Mouse (Mus musculus) myocyte (in vitro differentiated cells): ENCODE measurements at regions not wholly inside any gene's neighbourhood (a gene's known extent, or its start where the extent isn't known, plus 50 kb on each side); places are given as distances from the start of the nearest gene placed in this dataset.

Source experiments
- H3K27me3 ChIP-seq: one replicate; pipeline ENCODE4 v1.6.1; 2011; ENCODE audit not compliant: control insufficient read depth, insufficient read depth, insufficient read length
- H3K36me3 ChIP-seq: one replicate; pipeline ENCODE4 v1.6.1; 2011; ENCODE audit not compliant: control insufficient read depth, insufficient read depth
- H3K4me2 ChIP-seq: one replicate; pipeline ENCODE4 v1.6.1; 2011; ENCODE audit warnings: low read depth, control low read depth
- H3K4me3 ChIP-seq: one replicate; pipeline ENCODE4 v1.5.1; 2011; ENCODE audit warnings: mild to moderate bottlenecking, control low read depth, moderate library complexity
- H3K79me2 ChIP-seq: one replicate; pipeline ENCODE4 v1.6.1; 2011; ENCODE audit not compliant: control insufficient read depth, insufficient read depth
- H3ac ChIP-seq: one replicate; pipeline ENCODE4 v1.6.1; 2011; ENCODE audit not compliant: control insufficient read depth, insufficient read length
- CEBPB ChIP-seq: IDR thresholded peaks from 2 replicates; pipeline ENCODE4 v1.6.1; 2011; ENCODE audit warnings: mild to moderate bottlenecking, moderate library complexity; ENCODE audit not compliant: poor library complexity, insufficient read depth, severe bottlenecking
- E2F4 ChIP-seq: IDR thresholded peaks from one replicate; pipeline ENCODE4 v1.6.1; 2011; ENCODE audit warnings: mild to moderate bottlenecking, control low read depth, moderate library complexity; ENCODE audit not compliant: insufficient read depth
- MAX ChIP-seq: IDR thresholded peaks from one replicate; pipeline ENCODE4 v1.6.1; 2011; ENCODE audit warnings: low read depth, mild to moderate bottlenecking, control low read depth
- MYOD1 ChIP-seq, 3 experiments: IDR thresholded peaks; one replicate each; pipeline ENCODE4 v1.6.1; 2011; ENCODE audit warnings: control low read depth in 2 of 3, low read depth in 2 of 3, mild to moderate bottlenecking in 2 of 3, moderate library complexity in 1 of 3; ENCODE audit not compliant: insufficient read length in 2 of 3, control insufficient read depth in 1 of 3
- MYOG ChIP-seq, 3 experiments: IDR thresholded peaks; one replicate each; pipeline ENCODE4 v1.6.1; 2011; ENCODE audit warnings: control low read depth in 2 of 3, low read depth in 2 of 3, mild to moderate bottlenecking in 2 of 3; ENCODE audit not compliant: insufficient read length in 2 of 3, control insufficient read depth in 1 of 3, insufficient read depth in 1 of 3
- POLR2A ChIP-seq: IDR thresholded peaks from one replicate; pipeline ENCODE4 v1.6.1; 2011; ENCODE audit warnings: low read depth, mild to moderate bottlenecking, control low read depth, moderate library complexity; ENCODE audit not compliant: insufficient read length
- POLR2AphosphoS2 ChIP-seq: IDR thresholded peaks from one replicate; pipeline ENCODE4 v1.6.1; 2011; ENCODE audit warnings: low read depth, control low read depth; ENCODE audit not compliant: insufficient read length
- REST ChIP-seq: IDR thresholded peaks from one replicate; pipeline ENCODE4 v1.6.1; 2011; ENCODE audit warnings: mild to moderate bottlenecking, control low read depth, moderate library complexity; ENCODE audit not compliant: insufficient read depth, insufficient read length
- SRF ChIP-seq: IDR thresholded peaks from one replicate; pipeline ENCODE4 v1.6.1; 2011; ENCODE audit warnings: low read depth; ENCODE audit not compliant: control insufficient read depth, insufficient read length
- TCF12 ChIP-seq: IDR thresholded peaks from one replicate; pipeline ENCODE4 v1.6.1; 2011; ENCODE audit warnings: mild to moderate bottlenecking, control low read depth; ENCODE audit not compliant: poor library complexity, insufficient read depth, severe bottlenecking
- TCF3 ChIP-seq: IDR thresholded peaks from one replicate; pipeline ENCODE4 v1.6.1; 2011; ENCODE audit warnings: low read depth, control low read depth; ENCODE audit not compliant: insufficient read length
- USF1 ChIP-seq: IDR thresholded peaks from one replicate; pipeline ENCODE4 v1.6.1; 2011; ENCODE audit warnings: low read depth, mild to moderate bottlenecking, control low read depth, moderate library complexity

DNA sequence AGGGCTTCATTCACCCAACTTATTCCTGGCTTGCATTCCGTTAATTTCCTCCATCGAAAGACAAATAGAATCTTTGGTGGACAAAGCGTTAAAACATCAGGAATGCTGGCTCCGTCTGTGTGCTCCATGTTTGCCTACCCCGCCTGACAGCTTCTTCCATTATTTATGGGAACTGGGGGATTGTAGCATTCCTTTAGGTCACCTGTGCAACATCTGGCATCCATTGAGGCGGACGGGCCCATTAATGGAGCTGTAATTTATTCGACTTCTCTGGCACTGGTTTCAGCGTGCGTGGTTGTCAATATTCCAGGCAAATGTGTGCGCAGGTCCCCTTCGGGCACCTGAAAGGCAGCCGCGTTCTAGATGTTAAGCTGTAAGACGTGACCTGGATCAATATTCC, 196.9 kb downstream of the Thbs2 start:
- H3K4me3 ChIP-seq: no peak overlapping the region
- H3K36me3 ChIP-seq: no peaks in the 10 kb centered on the region
- no peak overlapping the region for H3K4me2 ChIP-seq
- TF ChIP-seq REST (no peak), SRF (no peak), MAX (no peak), POLR2AphosphoS2 (no peak), MYOD1 (IDR thresholded peaks at IDR 0.05; ENCODE audit: control insufficient read depth in 1 of 3, insufficient read length in 2 of 3, low read depth in 2 of 3) (no peak), TCF12 (no peak), CEBPB (no peak), E2F4 (no peak)
- peaks cover 32% of the 10 kb centered on the region for H3K27me3 ChIP-seq
- H3ac ChIP-seq: no peak overlapping the region
- H3K79me2 ChIP-seq: no peaks in the 10 kb centered on the region

- Histone ChIP-seq H3K27me3 (peaks cover 32% of the 10 kb centered on the region), H3K4me3 (no peak overlapping the region), H3K79me2 (no peaks in the 10 kb centered on the region), H3K36me3 (no peaks in the 10 kb centered on the region), H3K4me2 (no peak overlapping the region), H3ac (no peak overlapping the region)
- no peak for TF ChIP-seq TCF12
- TF ChIP-seq CEBPB: no peak
- no peak for TF ChIP-seq REST
- TF ChIP-seq POLR2A: no peak
- no peak for TF ChIP-seq USF1
Observed at GRCm38 (mm10) chr17:14493751-14494320, 200.2 kb downstream of the Thbs2 start.

DNA sequence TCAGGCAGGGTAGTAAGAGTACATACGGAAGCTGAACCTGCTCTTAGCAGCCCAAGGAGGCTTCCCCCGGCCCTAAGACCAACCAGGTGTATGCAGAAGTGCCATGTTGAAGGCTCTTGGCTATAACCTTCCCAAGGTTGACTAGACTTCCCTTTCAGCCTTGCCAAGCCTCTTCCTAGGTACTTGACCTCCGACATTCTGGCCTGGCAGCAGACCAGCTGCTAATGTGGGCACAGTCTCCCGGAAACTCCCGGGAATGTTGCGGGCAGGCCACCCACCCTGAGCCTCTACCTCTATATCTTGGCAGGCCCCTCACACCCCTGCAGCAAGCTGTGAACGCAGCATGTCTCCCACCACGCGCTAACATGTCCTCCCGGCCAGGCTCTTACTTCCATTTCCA, 201.1 kb downstream of the Thbs2 start:
- H3K79me2 ChIP-seq: no peaks in the 10 kb centered on the region
- H3K27me3 ChIP-seq: peaks cover 32% of the 10 kb centered on the region
- no peak overlapping the region for H3K4me3 ChIP-seq
- no peak overlapping the region for H3ac ChIP-seq
- TF ChIP-seq POLR2AphosphoS2 (no peak), USF1 (no peak), MYOG (IDR thresholded peaks at IDR 0.05; ENCODE audit: control insufficient read depth in 1 of 3, insufficient read depth in 1 of 3, insufficient read length in 2 of 3, low read depth in 2 of 3) (no peak), CEBPB (no peak), TCF12 (no peak), MAX (no peak), POLR2A (no peak)
- H3K36me3 ChIP-seq: no peaks in the 10 kb centered on the region
- H3K4me2 ChIP-seq: no peak overlapping the region

DNA sequence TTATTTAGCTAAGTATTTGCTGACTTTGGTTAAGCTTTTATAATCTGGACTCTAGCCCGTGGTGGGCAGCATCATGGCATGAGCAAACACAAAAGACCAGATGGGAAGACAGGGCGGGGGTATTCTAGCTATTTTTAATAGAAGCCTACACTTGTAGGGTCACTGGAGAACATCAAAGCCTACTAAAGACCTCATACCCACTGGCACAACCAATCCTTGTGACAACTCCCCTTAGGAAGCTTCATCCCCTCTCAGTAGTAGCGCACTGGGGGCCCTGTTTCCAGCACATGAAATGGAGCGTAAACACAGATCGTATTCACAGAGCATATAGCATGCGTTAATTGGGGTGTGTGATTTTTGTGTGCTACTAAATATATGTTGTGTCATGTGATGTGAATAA, 202.4 kb downstream of the Smoc2 start:
- Histone ChIP-seq H3K79me2 (no peaks in the 10 kb centered on the region), H3K4me2 (no peak overlapping the region), H3ac (no peak overlapping the region), H3K36me3 (no peaks in the 10 kb centered on the region), H3K4me3 (no peak overlapping the region), H3K27me3 (no peaks in the 10 kb centered on the region)
- TF ChIP-seq E2F4: no peak

DNA sequence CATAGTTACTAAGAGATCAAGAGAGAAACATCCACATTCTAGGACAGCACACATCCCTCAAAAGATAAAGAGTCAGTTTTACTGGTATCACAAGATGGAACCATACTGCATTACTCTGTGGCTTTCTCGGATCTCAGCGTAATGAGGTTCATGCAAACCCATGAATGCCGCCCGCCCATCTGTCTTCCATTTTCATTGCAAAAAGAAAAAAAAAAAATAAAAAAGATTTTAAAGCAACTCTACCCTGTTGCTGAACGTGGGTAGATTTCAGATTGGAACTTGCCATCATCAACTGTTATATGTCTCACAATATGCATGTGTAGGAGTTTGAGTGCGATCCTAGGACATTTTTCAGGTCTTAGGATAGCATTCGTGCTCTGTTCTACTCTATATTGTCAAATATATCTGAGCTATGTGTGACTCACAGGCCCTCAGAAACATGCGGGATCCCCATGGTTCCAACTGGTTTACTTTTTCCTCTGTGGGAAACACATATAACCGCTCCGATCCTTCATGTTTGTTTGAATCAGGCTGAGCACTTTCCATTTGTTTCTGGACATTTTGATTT, 199.7 kb downstream of the Smoc2 start:
- Histone ChIP-seq H3K4me2 (no peak overlapping the region), H3K36me3 (no peaks in the 10 kb centered on the region), H3K4me3 (no peak overlapping the region), H3ac (no peak overlapping the region), H3K79me2 (no peaks in the 10 kb centered on the region), H3K27me3 (no peaks in the 10 kb centered on the region)
- TF ChIP-seq POLR2AphosphoS2: no peak
- no peak for TF ChIP-seq E2F4
- no peak for TF ChIP-seq MYOG (IDR thresholded peaks at IDR 0.05; ENCODE audit: control insufficient read depth in 1 of 3, insufficient read depth in 1 of 3, insufficient read length in 2 of 3, low read depth in 2 of 3)
- TF ChIP-seq MYOD1 (IDR thresholded peaks at IDR 0.05; ENCODE audit: control insufficient read depth in 1 of 3, insufficient read length in 2 of 3, low read depth in 2 of 3): no peak
- TF ChIP-seq POLR2A: no peak
- TF ChIP-seq CEBPB: no peak
- TF ChIP-seq MAX: no peak
- TF ChIP-seq SRF: no peak
- no peak for TF ChIP-seq TCF12
- TF ChIP-seq TCF3: no peak
- no peak for TF ChIP-seq REST

- TF ChIP-seq POLR2AphosphoS2: no peak
- no peak for TF ChIP-seq USF1
- TF ChIP-seq MYOG (IDR thresholded peaks at IDR 0.05; ENCODE audit: control insufficient read depth in 1 of 3, insufficient read depth in 1 of 3, insufficient read length in 2 of 3, low read depth in 2 of 3): no peak
- TF ChIP-seq REST: no peak
- no peak for TF ChIP-seq TCF12
- no peak for TF ChIP-seq MYOD1 (IDR thresholded peaks at IDR 0.05; ENCODE audit: control insufficient read depth in 1 of 3, insufficient read length in 2 of 3, low read depth in 2 of 3)
- no peak for TF ChIP-seq CEBPB
- no peak for TF ChIP-seq SRF
- TF ChIP-seq POLR2A: no peak
- TF ChIP-seq TCF3: no peak
- TF ChIP-seq MAX: no peak
- no peak for TF ChIP-seq E2F4
Observed at GRCm38 (mm10) chr17:14476707-14477106, 197.4 kb downstream of the Smoc2 start.

More at GRCm38 (mm10) chr17:14476707-14477106, 197.4 kb downstream of the Smoc2 start:
- no peaks in the 10 kb centered on the region for H3K36me3 ChIP-seq
- H3ac ChIP-seq: no peak overlapping the region
- no peak overlapping the region for H3K4me2 ChIP-seq
- no peaks in the 10 kb centered on the region for H3K79me2 ChIP-seq
- H3K4me3 ChIP-seq: no peak overlapping the region
- no peaks in the 10 kb centered on the region for H3K27me3 ChIP-seq
